Mouse (Mus musculus) thymus, postnatal 4 days (tissue): ENCODE results near the gene Smpdl3a.

Source experiments
- DNase-seq: peaks from one replicate; pipeline ENCODE4 v3.0.0; 2021

Gene Smpdl3a

GRCm38 (mm10) chr10:57822473-57822872 lies 28.3 kb downstream of the Smpdl3a start:
- DNase-seq, result no peak

- DNase-seq, result no peak
These were observed 34.5 kb downstream of the Smpdl3a start for GRCm38 (mm10) chr10:57828649-57829048.

- no peak for DNase-seq
These were observed 35.5 kb downstream of the Smpdl3a start for GRCm38 (mm10) chr10:57829621-57830020.

DNA sequence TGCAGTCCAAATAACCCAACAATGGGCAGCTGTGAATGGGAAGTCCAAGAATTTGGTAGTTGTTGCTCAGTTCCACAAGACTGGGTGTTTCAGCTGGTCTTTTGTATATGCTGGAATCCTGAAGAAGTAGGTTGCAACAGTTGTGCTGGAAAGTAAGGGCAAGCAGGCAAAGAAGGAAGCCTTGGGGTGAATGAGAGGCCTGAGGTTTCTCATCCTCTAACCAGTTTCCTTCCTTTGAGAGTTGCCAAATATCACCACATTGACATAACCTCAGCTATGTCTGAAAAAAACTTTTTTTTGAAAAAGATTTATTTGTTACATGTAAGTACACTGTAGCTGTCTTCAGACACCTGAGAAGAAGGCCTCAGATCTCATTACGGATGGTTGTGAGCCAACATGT lies 41.0 kb downstream of the Smpdl3a start:
- no peak for DNase-seq

DNA sequence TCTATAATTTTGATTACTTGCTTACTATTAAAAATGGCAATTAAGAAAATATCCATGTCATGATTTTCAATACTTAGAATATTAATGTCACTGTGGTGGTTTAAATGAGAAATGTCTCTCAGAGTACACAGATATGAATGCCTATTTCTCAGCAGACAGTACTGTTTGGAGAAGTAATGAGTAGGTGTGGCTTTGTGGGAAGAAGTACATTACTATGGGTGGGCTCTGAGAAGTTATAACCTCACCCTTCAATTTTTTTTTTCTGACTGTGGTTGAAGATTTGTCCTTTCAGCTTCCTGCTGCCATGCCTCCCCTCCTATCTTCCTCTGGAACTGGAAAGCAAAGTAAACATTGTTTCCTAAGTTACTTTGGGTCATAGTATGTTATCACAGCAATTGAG lies 41.8 kb downstream of the Smpdl3a start:
- no peak for DNase-seq

DNA sequence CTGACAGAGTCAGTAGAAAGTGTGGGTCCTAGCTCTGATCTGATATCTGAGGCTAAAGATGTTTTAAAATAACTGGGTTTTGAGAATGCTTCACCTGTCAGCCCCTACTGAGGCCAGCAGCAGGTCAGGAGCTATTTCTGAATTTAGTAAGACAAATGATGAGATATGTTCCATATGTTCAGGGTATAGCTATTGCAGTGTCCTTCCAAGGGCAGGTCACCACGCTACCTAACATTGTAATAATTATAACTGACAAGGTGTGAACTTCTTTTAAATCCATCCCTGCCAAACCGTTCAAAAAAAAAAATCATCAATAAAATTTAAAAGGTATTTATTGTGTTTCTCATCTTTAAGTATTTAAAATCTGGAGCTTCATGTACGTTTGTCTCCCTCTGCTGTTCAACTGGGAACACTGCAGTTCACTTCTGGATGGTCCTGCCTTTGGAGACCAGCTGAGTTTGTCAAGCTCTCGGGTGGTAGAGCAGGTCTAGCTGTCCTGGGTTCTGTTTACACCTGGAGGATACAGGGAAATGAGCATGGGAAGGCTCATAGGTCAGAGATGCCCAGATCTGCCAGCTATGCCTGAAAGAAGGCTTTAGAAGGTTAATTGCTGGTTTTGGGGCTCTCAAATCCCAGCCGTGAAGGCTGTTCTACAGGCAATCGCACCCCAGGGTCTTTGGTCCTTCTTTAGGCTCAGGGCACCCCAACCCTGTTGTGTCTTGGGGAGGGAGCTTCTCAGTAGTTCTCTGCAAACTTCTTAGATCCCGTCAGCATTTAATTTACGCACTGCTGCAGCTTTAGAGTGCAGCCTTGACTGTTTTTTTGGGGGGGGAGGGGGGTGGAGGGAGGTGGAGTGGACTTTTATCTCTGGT lies 47.7 kb downstream of the Smpdl3a start:
- peak; percentile 50 for DNase-seq

GRCm38 (mm10) chr10:57847916-57848682 lies 54.0 kb downstream of the Smpdl3a start:
- peak; percentile 26 for DNase-seq
